7 mouse cellular contexts compared by ENCODE assay signal in the genomic region with DNA sequence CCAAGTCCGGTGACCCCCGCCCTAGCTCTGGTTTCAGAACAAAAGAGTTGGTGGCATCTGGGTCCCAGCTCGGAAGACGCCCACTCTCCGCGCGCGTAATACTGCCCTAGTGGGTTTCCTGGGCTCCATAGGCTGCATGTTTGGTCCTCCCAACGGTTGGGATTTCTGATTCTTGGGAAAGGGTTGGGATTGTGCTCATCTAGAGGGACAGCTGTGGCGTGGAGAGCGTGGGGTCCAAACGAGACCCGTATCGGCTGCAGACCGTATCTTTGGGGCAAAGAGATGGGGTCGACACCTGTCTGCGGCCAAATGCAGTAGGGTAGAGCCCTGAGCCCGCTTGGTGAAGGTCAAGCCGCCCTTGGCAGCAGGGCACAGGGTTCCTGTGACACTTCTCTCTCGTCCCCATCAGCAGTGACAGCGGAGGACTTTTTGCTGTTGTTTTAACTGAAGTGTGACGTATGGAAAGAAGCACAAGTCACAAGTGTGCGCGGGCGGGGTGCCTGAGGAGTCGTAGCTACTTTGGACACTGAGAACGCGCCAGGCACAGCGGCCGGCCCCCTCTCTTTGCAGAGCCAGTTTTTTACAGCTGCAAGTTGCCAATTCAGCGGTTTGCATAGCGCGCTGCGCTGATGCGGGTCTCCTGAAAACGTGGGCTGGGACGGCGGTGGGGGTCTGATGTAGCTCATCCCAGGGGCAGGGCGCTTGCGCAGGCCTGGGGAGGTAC. TPM values are rescaled to one million over a fixed set of nuclear protein-coding genes. Genes with fewer than 3 reads are reported as not detected.
DNase-seq lines count a peak whose midpoint lies in the region; ATAC-seq and TF ChIP-seq lines count a peak whose summit lies in the region.

No protein-coding gene starts in this region.

- peak; percentile 29; the same call in 1 of the 2 replicates for TF ChIP-seq POLR2A in cortical plate, adult 2 months (IDR thresholded peaks at IDR 0.05; ENCODE audit: extremely low read depth, insufficient read depth, low read length)

- H3K4me2 ChIP-seq in intestine, embryonic 15.5 days (replicated peaks): peak overlapping the region; percentile 97

- intact Hi-C loops in gastrocnemius, postnatal 36 days (cut with DNase I): loop anchor here (5.0 kb wide), 1 partner anchor 104 kb away; no protein-coding TSS in a partner anchor
- intact Hi-C loops in left cerebral cortex, postnatal 36 days (cut with DNase I): loop anchor here (1.0 kb wide), 1 partner anchor 30 kb away; a partner anchor contains a TSS

- peaks cover 3% of the 10 kb centered on the region; the same call in 1 of the 2 replicates for H3K27me3 ChIP-seq in intestine, embryonic 15.5 days (replicated peaks)

- DNase-seq in adipocyte (ENCODE audit: low spot score): peak; percentile 67
- peak; percentile 57 to 65 for DNase-seq in gastrocnemius, postnatal 36 days
- peak; percentile 64 to 69 for DNase-seq in left cerebral cortex, postnatal 36 days (ENCODE audit: low spot score in 2 of 2)
- DNase-seq in right cerebral cortex, postnatal 4 days: peak; percentile 52

- H3K4me1 ChIP-seq in cortical plate, adult 2 months (ENCODE audit: control insufficient read depth, insufficient read depth, low read length): peaks cover 1% of the 10 kb centered on the region; the same call in 1 of the 2 replicates
- H3K4me1 ChIP-seq in intestine, embryonic 15.5 days (replicated peaks): peaks cover 14% of the 10 kb centered on the region

- H3K36me3 ChIP-seq in intestine, embryonic 15.5 days: no peaks in the 10 kb centered on the region

- ATAC-seq in intestine, embryonic 15.5 days: peak; percentile 20
- peak; percentile 37 for ATAC-seq in megakaryocyte-erythroid progenitor cell, adult 5-6 weeks (replicated peaks; ENCODE audit: low FRiP score, low TSS enrichment, poor library complexity, severe bottlenecking)

- TF ChIP-seq CTCF in cortical plate, adult 2 months (IDR thresholded peaks at IDR 0.05; ENCODE audit: extremely low read depth, insufficient read depth, low read length): no peak

- under 1% methylated on average over 40 of the region's 40 CpGs for WGBS in intestine, embryonic 15.5 days

- peak overlapping the region; percentile 81 for H3K9ac ChIP-seq in intestine, embryonic 15.5 days

- H3K9me3 ChIP-seq in intestine, embryonic 15.5 days: no peaks in the 10 kb centered on the region

- peak overlapping the region; percentile 10; the same call in 1 of the 2 replicates for H3K27ac ChIP-seq in cortical plate, adult 2 months (ENCODE audit: insufficient read depth, low read length)
- peak overlapping the region; percentile 84 for H3K27ac ChIP-seq in intestine, embryonic 15.5 days

- peak overlapping the region; percentile 64 for H3K4me3 ChIP-seq in cortical plate, adult 2 months (ENCODE audit: insufficient read depth, low read length)
- H3K4me3 ChIP-seq in intestine, embryonic 15.5 days (replicated peaks): peak overlapping the region; percentile 86

RNA-seq across cellular contexts. Expression of a gene that starts 1.7 kb away (rescaled TPM):
- polyA plus RNA-seq in cortical plate, adult 2 months (2012; rRNA removed): 11.8 and 13.2 TPM in 2 replicates
- 10 to 100 TPM in 1 of 2 experiments, 1 to 10 TPM in 1; 7.2 to 12.0 TPM for total RNA-seq in gastrocnemius, postnatal 36 days (2021)
- 34.2 and 40.5 TPM in 2 replicates for polyA plus RNA-seq in intestine, embryonic 15.5 days (2015; fragmentation: Nextera tagmentation; extraction: Ambion mirVana)
- total RNA-seq in left cerebral cortex, postnatal 36 days (2021): 10 to 100 TPM in 1 of 2 experiments, 1 to 10 TPM in 1; 8.6 to 14.5 TPM
- total RNA-seq in megakaryocyte-erythroid progenitor cell, adult 5-6 weeks (2014; fragmentation: Nextera tagmentation): not detected in 2 replicates
- 1.6 TPM in 1 of 2 replicates, not detected in the other for total RNA-seq in megakaryocyte-erythroid progenitor cell, adult 5-6 weeks (2017)

RNA-seq across cellular contexts. Expression of a gene that starts 30.1 kb away (rescaled TPM):
- polyA plus RNA-seq in cortical plate, adult 2 months (2012; rRNA removed): 7.5 and 7.6 TPM in 2 replicates
- total RNA-seq in gastrocnemius, postnatal 36 days (2021): 1 to 10 TPM; 1.8 to 2.0 TPM
- polyA plus RNA-seq in intestine, embryonic 15.5 days (2015; fragmentation: Nextera tagmentation; extraction: Ambion mirVana): 7.3 and 8.0 TPM in 2 replicates
- total RNA-seq in left cerebral cortex, postnatal 36 days (2021): 1 to 10 TPM; 6.5 to 7.6 TPM
- 7.4 and 11.1 TPM in 2 replicates for total RNA-seq in megakaryocyte-erythroid progenitor cell, adult 5-6 weeks (2014; fragmentation: Nextera tagmentation)
- 8.2 and 8.8 TPM in 2 replicates for total RNA-seq in megakaryocyte-erythroid progenitor cell, adult 5-6 weeks (2017)

Comparison
In these comparisons a context has a peak if more than half of its experiments do, and no peak if none do; other contexts are left out.
1. Peak in every context shown above with its lines: DNase-seq, ATAC-seq, H3K4me3 ChIP-seq and H3K27ac ChIP-seq.